In the genomic region with DNA sequence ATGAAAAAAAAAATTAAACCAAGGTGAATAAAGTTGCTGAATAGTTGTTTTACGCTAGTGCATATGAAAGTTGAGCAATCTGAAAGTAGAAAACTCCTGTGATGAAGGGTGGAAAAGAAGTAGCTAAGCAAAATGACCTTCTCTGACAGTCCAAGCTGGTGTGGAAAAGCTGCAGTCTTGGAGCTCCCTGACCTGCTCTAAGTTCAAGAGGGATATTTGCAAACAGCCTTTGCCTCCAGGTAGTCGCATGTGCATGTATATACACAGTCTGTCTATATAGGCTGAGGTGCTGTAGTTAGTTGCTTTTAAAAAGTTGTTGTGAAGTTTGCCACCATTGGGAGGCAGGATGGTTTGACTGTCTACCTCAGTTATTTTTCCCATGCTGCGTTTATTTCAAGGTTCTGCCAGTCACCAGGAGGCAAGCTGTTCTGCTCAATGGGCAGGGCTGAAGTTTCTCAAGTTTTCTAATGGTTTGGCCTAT, we compare ENCODE assay signal across 8 mouse cellular contexts. TPM values are rescaled to one million over a fixed set of nuclear protein-coding genes. Genes with fewer than 3 reads are reported as not detected.
DNase-seq lines count a peak whose midpoint lies in the region; ATAC-seq lines count a peak whose summit lies in the region.

No protein-coding gene starts in this region.

- H3K27me3 ChIP-seq in megakaryocyte, embryonic 14.5 days (replicated peaks): no peaks in the 10 kb centered on the region
- H3K27me3 ChIP-seq in limb, embryonic 13.5 days: no peaks in the 10 kb centered on the region
- H3K27me3 ChIP-seq in stomach, embryonic 16.5 days (ENCODE audit: control insufficient read depth, insufficient read depth, low read length): no peaks in the 10 kb centered on the region

- 8% methylated on average over 3 of the region's 3 CpGs for WGBS in limb, embryonic 13.5 days
- 11% methylated on average over 3 of the region's 3 CpGs for WGBS in stomach, embryonic 16.5 days

- H3K9ac ChIP-seq in limb, embryonic 13.5 days: peak overlapping the region; percentile 97
- H3K9ac ChIP-seq in stomach, embryonic 16.5 days (ENCODE audit: low read length): peak overlapping the region; percentile 99

- H3K4me3 ChIP-seq in megakaryocyte, embryonic 14.5 days (replicated peaks): peak overlapping the region; percentile 97
- H3K4me3 ChIP-seq in limb, embryonic 13.5 days: peak overlapping the region; percentile 79
- peak overlapping the region; percentile 93 for H3K4me3 ChIP-seq in stomach, embryonic 16.5 days (replicated peaks; ENCODE audit: low read length)

- peak overlapping the region; percentile 72 for H3K4me2 ChIP-seq in limb, embryonic 13.5 days (replicated peaks)
- H3K4me2 ChIP-seq in stomach, embryonic 16.5 days (ENCODE audit: low read depth, low read length): peak overlapping the region; percentile 66

- H3K9me3 ChIP-seq in megakaryocyte, embryonic 14.5 days: no peaks in the 10 kb centered on the region
- H3K9me3 ChIP-seq in limb, embryonic 13.5 days: no peaks in the 10 kb centered on the region
- no peaks in the 10 kb centered on the region for H3K9me3 ChIP-seq in stomach, embryonic 16.5 days (replicated peaks; ENCODE audit: control insufficient read depth, low read length)

- H3K4me1 ChIP-seq in megakaryocyte, embryonic 14.5 days: peaks cover 49% of the 10 kb centered on the region
- peaks cover 57% of the 10 kb centered on the region for H3K4me1 ChIP-seq in limb, embryonic 13.5 days
- H3K4me1 ChIP-seq in stomach, embryonic 16.5 days (ENCODE audit: control insufficient read depth, insufficient read depth, low read length): peaks cover 38% of the 10 kb centered on the region

- ATAC-seq in CD4-positive, CD25-positive, alpha-beta regulatory T cell, adult 4 months: no peak
- no peak for ATAC-seq in megakaryocyte, adult 5-6 weeks (ENCODE audit: poor library complexity, severe bottlenecking)
- ATAC-seq in limb, embryonic 13.5 days (ENCODE audit: low FRiP score, low read depth): no peak
- no peak for ATAC-seq in stomach, embryonic 16.5 days (ENCODE audit: insufficient read depth, low FRiP score)

- peaks cover 4% of the 10 kb centered on the region for H3K36me3 ChIP-seq in megakaryocyte, embryonic 14.5 days (replicated peaks; ENCODE audit: low read length)
- H3K36me3 ChIP-seq in limb, embryonic 13.5 days: no peaks in the 10 kb centered on the region
- H3K36me3 ChIP-seq in stomach, embryonic 16.5 days (ENCODE audit: control insufficient read depth, insufficient read depth, low read length): no peaks in the 10 kb centered on the region

- DNase-seq in CD4-positive, CD25-positive, alpha-beta regulatory T cell, adult 2 months (ENCODE audit: low read depth, low spot score): peak; percentile 38
- no peak for DNase-seq in cerebellum, postnatal 36 days
- DNase-seq in left cerebral cortex, postnatal 4 days: no peak

- H3K27ac ChIP-seq in limb, embryonic 13.5 days: no peak overlapping the region
- H3K27ac ChIP-seq in stomach, embryonic 16.5 days (ENCODE audit: low read length): peak overlapping the region; percentile 42

- intact Hi-C loops in left cerebral cortex, postnatal 4 days (cut with DNase I): loop anchor here (5.0 kb wide), 3 partner anchors 75 to 350 kb away; no protein-coding TSS in a partner anchor

RNA-seq across cellular contexts. Expression of gene Etv6, which starts 1.5 kb away (rescaled TPM):
- 10 to 100 TPM in 1 of 2 experiments, 1 to 10 TPM in 1; 9.6 to 11.6 TPM for polyA plus RNA-seq in CD4-positive, CD25-positive, alpha-beta regulatory T cell, adult 4 months (2017; shearing (Covaris generic))
- polyA plus RNA-seq in megakaryocyte, embryonic 14.5 days (2012; ENCODE audit: insufficient read depth, low replicate concordance): 152 and 256 TPM in 2 replicates
- total RNA-seq in megakaryocyte, adult 5-6 weeks (2015): 51.9 and 66.7 TPM in 2 replicates
- 32.9 and 42.3 TPM in 2 replicates for total RNA-seq in megakaryocyte, adult 5-6 weeks (2017)
- 11.5 and 15.4 TPM in 2 replicates for polyA plus RNA-seq in limb, embryonic 13.5 days (2015; fragmentation: Nextera tagmentation; extraction: Ambion mirVana)
- polyA plus RNA-seq in stomach, embryonic 16.5 days (2015; fragmentation: Nextera tagmentation; extraction: Ambion mirVana): 10.4 and 13.9 TPM in 2 replicates
- total RNA-seq in left cerebral cortex, postnatal 4 days (2021): 10 to 100 TPM; 18.8 to 27.2 TPM
